Mouse (Mus musculus) embryo, embryonic 10.5 days (tissue): ENCODE data around the gene Ptprn2.

Experiments used
- DNase-seq: peaks from one replicate; pipeline ENCODE4 v3.0.0-alpha.2; 2015; ENCODE audit warnings: low spot score

The Ptprn2 gene

GRCm38 (mm10) chr12:117268543-117269172 lies 783.1 kb downstream of the Ptprn2 start:
- DNase-seq, result no peak

- DNase-seq, result no peak
Measured at GRCm38 (mm10) chr12:117269310-117269709, 783.8 kb downstream of the Ptprn2 start.

- DNase-seq, result no peak
Measured at GRCm38 (mm10) chr12:117270199-117270598, 784.7 kb downstream of the Ptprn2 start.

- peak; percentile 58 for DNase-seq
Measured at GRCm38 (mm10) chr12:117273166-117273565, 787.6 kb downstream of the Ptprn2 start.

- DNase-seq, result no peak
Measured at GRCm38 (mm10) chr12:117274576-117274975, 789.1 kb downstream of the Ptprn2 start.

- DNase-seq, result no peak
Measured at GRCm38 (mm10) chr12:117280790-117281189, 795.3 kb downstream of the Ptprn2 start.

GRCm38 (mm10) chr12:117282659-117283058 lies 797.1 kb downstream of the Ptprn2 start:
- DNase-seq, result no peak

GRCm38 (mm10) chr12:117287456-117287855 lies 801.9 kb downstream of the Ptprn2 start:
- no peak for DNase-seq

- DNase-seq, result no peak
Measured at GRCm38 (mm10) chr12:117291943-117292342, 806.4 kb downstream of the Ptprn2 start.

- no peak for DNase-seq
Measured at GRCm38 (mm10) chr12:117296792-117297191, 811.3 kb downstream of the Ptprn2 start.

GRCm38 (mm10) chr12:117299084-117299483 lies 813.6 kb downstream of the Ptprn2 start:
- DNase-seq, result no peak

GRCm38 (mm10) chr12:117304751-117305624 lies 819.5 kb downstream of the Ptprn2 start:
- DNase-seq, result no peak

- DNase-seq, result no peak
Measured at GRCm38 (mm10) chr12:117305625-117306105, 820.1 kb downstream of the Ptprn2 start.

GRCm38 (mm10) chr12:117312079-117312478 lies 826.6 kb downstream of the Ptprn2 start:
- DNase-seq, result no peak

GRCm38 (mm10) chr12:117314987-117315386 lies 829.5 kb downstream of the Ptprn2 start:
- no peak for DNase-seq

- DNase-seq, result no peak
Measured at GRCm38 (mm10) chr12:117315661-117316060, 830.1 kb downstream of the Ptprn2 start.

- DNase-seq, result no peak
Measured at GRCm38 (mm10) chr12:117318229-117318628, 832.7 kb downstream of the Ptprn2 start.

- DNase-seq, result no peak
Measured at GRCm38 (mm10) chr12:117323017-117323416, 837.5 kb downstream of the Ptprn2 start.
